Mouse (Mus musculus) hindbrain, embryonic 11.5 days (tissue): ENCODE data around the gene Numa1. TPM values are rescaled to one million over a fixed set of nuclear protein-coding genes. Genes with fewer than 3 reads are reported as not detected.

Experiments
- ATAC-seq: fragments of 200-750 bp; cut with Nextera tagmentation; 2 replicates; pipeline ENCODE4 v1.8.0; 2017; ENCODE audit warnings: mild to moderate bottlenecking, moderate TSS enrichment, moderate library complexity; ENCODE audit not compliant: low FRiP score
- DNase-seq: peaks from one replicate; pipeline ENCODE4 v3.0.0-alpha.2; 2015; ENCODE audit warnings: low spot score
- H3K27ac ChIP-seq: fragments of 300-500 bp; sonication (generic); 2 replicates; pipeline ENCODE4 v1.5.1; 2014; ENCODE audit warnings: mild to moderate bottlenecking, low read depth, low read length
- H3K27me3 ChIP-seq: fragments of 300-500 bp; sonication (generic); 2 replicates; pipeline ENCODE4 v1.6.1; 2014; ENCODE audit warnings: mild to moderate bottlenecking, low read length, moderate library complexity, mixed read lengths; ENCODE audit not compliant: control insufficient read depth, insufficient read depth
- H3K36me3 ChIP-seq: fragments of 300-500 bp; sonication (generic); 2 replicates; pipeline ENCODE4 v1.6.1; 2014; ENCODE audit warnings: mild to moderate bottlenecking, low read length, moderate library complexity, mixed read lengths; ENCODE audit not compliant: control insufficient read depth, insufficient read depth
- H3K4me1 ChIP-seq: fragments of 300-500 bp; sonication (generic); replicated peaks from 2 replicates; pipeline ENCODE4 v1.6.1; 2014; ENCODE audit warnings: low read length, mixed read lengths; ENCODE audit not compliant: control insufficient read depth, insufficient read depth
- H3K4me2 ChIP-seq: fragments of 300-500 bp; sonication (generic); replicated peaks from 2 replicates; pipeline ENCODE4 v1.6.1; 2014; ENCODE audit warnings: mild to moderate bottlenecking, low read depth, low read length
- H3K4me3 ChIP-seq: fragments of 300-500 bp; sonication (generic); 2 replicates; pipeline ENCODE4 v1.5.1; 2014; ENCODE audit warnings: low read depth, low read length
- H3K9ac ChIP-seq: fragments of 300-500 bp; sonication (generic); 2 replicates; pipeline ENCODE4 v1.6.1; 2014; ENCODE audit warnings: low read depth, low read length
- H3K9me3 ChIP-seq: fragments of 300-500 bp; sonication (generic); 2 replicates; pipeline ENCODE4 v1.6.1; 2016; ENCODE audit warnings: low read length; ENCODE audit not compliant: control insufficient read depth
- WGBS: fragments of 180-500 bp; shearing (Covaris S2); extraction: QIAGEN DNeasy Blood & Tissue Kit; methylation state at CpG from one replicate; pipeline ENCODE4 v1.1.7; 2014; 5-methylcytosine and 5-hydroxymethylcytosine counted together
- polyA plus RNA-seq: library from polyadenylated mRNA; unstranded; fragments of >200 nt; fragmentation: Nextera tagmentation; extraction: Ambion mirVana; gene quantifications from 2 replicates; pipeline ENCODE4 v1.2.1, GENCODE M21; 2014

Numa1 gene
- polyA plus RNA-seq, 1 experiment from 2014 or later: 88.9 TPM

DNA sequence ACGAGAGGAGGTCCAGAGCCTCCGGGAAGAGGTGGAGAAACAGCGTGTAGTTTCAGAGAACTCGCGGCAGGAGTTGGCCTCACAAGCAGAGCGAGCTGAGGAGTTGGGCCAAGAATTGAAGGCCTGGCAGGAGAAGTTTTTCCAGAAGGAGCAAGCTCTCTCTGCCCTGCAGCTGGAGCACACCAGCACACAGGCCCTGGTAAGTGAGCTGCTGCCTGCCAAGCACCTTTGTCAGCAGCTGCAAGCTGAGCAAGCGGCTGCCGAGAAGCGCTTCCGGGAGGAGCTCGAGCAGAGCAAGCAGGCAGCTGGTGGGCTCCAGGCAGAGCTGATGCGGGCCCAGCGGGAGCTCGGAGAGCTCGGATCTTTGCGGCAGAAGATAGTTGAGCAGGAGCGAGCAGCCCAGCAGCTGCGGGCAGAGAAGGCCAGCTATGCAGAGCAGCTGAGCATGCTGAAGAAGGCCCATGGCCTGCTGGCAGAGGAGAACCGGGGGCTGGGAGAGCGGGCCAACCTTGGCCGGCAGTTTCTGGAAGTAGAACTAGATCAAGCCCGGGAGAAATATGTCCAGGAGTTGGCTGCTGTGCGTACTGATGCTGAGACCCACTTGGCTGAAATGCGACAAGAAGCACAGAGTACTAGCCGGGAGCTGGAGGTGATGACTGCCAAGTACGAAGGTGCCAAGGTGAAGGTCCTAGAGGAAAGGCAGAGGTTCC lies 67.2 kb downstream of the Numa1 start:
- 92% methylated on average over 26 of the region's 26 CpGs for WGBS
- no peaks in the 10 kb centered on the region for H3K9me3 ChIP-seq

DNA sequence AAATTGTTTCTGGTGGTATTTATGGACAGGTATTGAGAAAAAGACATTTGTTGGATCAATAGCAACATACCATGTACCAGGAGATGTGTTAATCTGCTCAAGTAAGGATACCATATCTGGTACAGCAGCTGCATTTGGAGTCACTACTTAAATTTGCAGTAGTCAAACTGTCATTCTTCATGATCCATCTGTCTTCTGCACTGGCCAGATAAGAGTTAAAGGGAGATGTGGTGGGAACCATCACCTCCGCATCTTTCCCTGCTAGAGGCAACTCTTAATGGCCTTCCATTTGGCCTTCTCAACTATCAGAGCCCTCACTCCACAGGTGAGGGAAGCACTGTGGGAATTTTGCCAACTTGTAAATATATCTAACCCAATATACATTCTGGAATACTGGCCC lies 72.6 kb downstream of the Numa1 start:
- WGBS: 95% methylated on average over 1 of the region's 1 CpGs
- H3K9me3 ChIP-seq: no peaks in the 10 kb centered on the region
- H3K27ac ChIP-seq: no peak overlapping the region
- H3K36me3 ChIP-seq: peaks cover 27% of the 10 kb centered on the region
- no peak overlapping the region for H3K4me2 ChIP-seq
- no peak overlapping the region for H3K9ac ChIP-seq
- ATAC-seq (no peak), DNase-seq (no peak)
- H3K4me3 ChIP-seq: no peak overlapping the region
- no peaks in the 10 kb centered on the region for H3K4me1 ChIP-seq
- no peaks in the 10 kb centered on the region for H3K27me3 ChIP-seq

More for the DNA sequence above, 67.2 kb downstream of the Numa1 start:
- no peaks in the 10 kb centered on the region for H3K4me1 ChIP-seq
- H3K4me3 ChIP-seq: no peak overlapping the region
- peaks cover 37% of the 10 kb centered on the region for H3K36me3 ChIP-seq
- no peak overlapping the region for H3K9ac ChIP-seq
- H3K4me2 ChIP-seq: no peak overlapping the region
- no peak overlapping the region for H3K27ac ChIP-seq
- DNase-seq (no peak), ATAC-seq (no peak)
- no peaks in the 10 kb centered on the region for H3K27me3 ChIP-seq

GRCm38 (mm10) chr7:102011855-102012254 lies 77.9 kb downstream of the Numa1 start:
- H3K9ac ChIP-seq: no peak overlapping the region
- WGBS: 90% methylated on average over 9 of the region's 9 CpGs
- peaks cover 36% of the 10 kb centered on the region for H3K36me3 ChIP-seq
- H3K9me3 ChIP-seq: no peaks in the 10 kb centered on the region
- DNase-seq (no peak), ATAC-seq (no peak)
- H3K27me3 ChIP-seq: no peaks in the 10 kb centered on the region
- H3K4me2 ChIP-seq: no peak overlapping the region
- H3K4me1 ChIP-seq: no peaks in the 10 kb centered on the region
- no peak overlapping the region for H3K27ac ChIP-seq
- H3K4me3 ChIP-seq: no peak overlapping the region

GRCm38 (mm10) chr7:102013416-102013815 lies 79.5 kb downstream of the Numa1 start:
- Histone ChIP-seq H3K9me3 (no peaks in the 10 kb centered on the region), H3K27ac (no peak overlapping the region), H3K4me1 (no peaks in the 10 kb centered on the region), H3K4me3 (no peak overlapping the region), H3K27me3 (no peaks in the 10 kb centered on the region), H3K36me3 (peaks cover 32% of the 10 kb centered on the region), H3K9ac (no peak overlapping the region), H3K4me2 (no peak overlapping the region)
- 91% methylated on average over 8 of the region's 8 CpGs for WGBS
- DNase-seq: no peak
- ATAC-seq: no peak

DNA sequence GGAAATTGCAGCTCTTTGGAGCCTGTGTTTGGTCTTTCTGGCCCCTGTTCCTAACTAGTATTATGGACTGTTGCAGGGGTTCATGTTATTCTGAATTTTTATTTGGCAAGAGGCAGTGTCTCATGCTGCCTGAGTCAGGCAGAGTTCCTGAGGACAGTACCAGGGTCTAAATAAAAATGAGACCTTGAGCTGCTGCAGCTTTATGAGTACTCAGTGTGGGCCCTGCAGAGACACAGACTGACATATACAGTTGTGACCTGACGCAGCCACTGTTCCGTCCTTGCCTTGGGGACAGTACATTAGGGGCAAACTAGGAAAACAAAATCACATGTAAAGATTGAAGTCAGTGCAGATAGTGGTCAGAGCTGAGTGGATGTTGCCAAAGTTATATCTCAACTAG lies 81.1 kb downstream of the Numa1 start:
- Histone ChIP-seq H3K9me3 (no peaks in the 10 kb centered on the region), H3K36me3 (peaks cover 25% of the 10 kb centered on the region)

GRCm38 (mm10) chr7:102016936-102017335 lies 83.0 kb downstream of the Numa1 start:
- no peak overlapping the region for H3K4me3 ChIP-seq
- ATAC-seq: no peak
- peaks cover 22% of the 10 kb centered on the region for H3K36me3 ChIP-seq
- no peaks in the 10 kb centered on the region for H3K9me3 ChIP-seq
- H3K4me2 ChIP-seq: no peak overlapping the region
- H3K27me3 ChIP-seq: no peaks in the 10 kb centered on the region
- no peak for DNase-seq
- H3K27ac ChIP-seq: no peak overlapping the region
- no peak overlapping the region for H3K9ac ChIP-seq
- WGBS: 86% methylated on average over 4 of the region's 4 CpGs
- no peaks in the 10 kb centered on the region for H3K4me1 ChIP-seq

More for the DNA sequence above, 81.1 kb downstream of the Numa1 start:
- Histone ChIP-seq H3K4me3 (no peak overlapping the region), H3K27ac (no peak overlapping the region), H3K9ac (no peak overlapping the region), H3K27me3 (no peaks in the 10 kb centered on the region), H3K4me1 (no peaks in the 10 kb centered on the region), H3K4me2 (no peak overlapping the region)
- DNase-seq: no peak
- no peak for ATAC-seq
- 95% methylated on average over 2 of the region's 2 CpGs for WGBS

DNA sequence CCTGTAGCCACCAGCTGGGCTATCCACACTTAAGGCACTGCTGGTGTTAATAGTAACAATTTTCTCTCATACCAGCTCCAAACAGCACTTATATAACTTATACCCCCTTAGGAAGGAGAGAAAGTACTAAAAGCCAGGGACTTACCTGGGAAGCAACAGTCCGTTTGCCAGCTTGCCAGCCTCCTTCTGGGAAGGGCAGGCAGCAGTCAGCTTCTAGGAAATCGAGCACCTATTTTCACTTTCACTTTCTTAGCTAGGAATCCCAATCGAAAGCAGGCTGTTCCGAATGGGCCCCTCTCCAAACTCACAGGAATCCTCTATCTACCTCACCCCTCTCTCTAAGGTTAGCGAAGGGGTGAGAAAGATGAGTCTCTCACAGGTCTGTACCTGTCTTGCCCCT lies 83.5 kb downstream of the Numa1 start:
- H3K27ac ChIP-seq: no peak overlapping the region
- no peak overlapping the region for H3K4me2 ChIP-seq
- no peaks in the 10 kb centered on the region for H3K27me3 ChIP-seq
- H3K9me3 ChIP-seq: no peaks in the 10 kb centered on the region
- no peak overlapping the region for H3K9ac ChIP-seq
- H3K4me1 ChIP-seq: no peaks in the 10 kb centered on the region
- peaks cover 17% of the 10 kb centered on the region for H3K36me3 ChIP-seq
- WGBS: 82% methylated on average over 5 of the region's 5 CpGs
- H3K4me3 ChIP-seq: no peak overlapping the region
- ATAC-seq: no peak
- DNase-seq: no peak

GRCm38 (mm10) chr7:102018034-102018433 lies 84.1 kb downstream of the Numa1 start:
- no peak overlapping the region for H3K4me2 ChIP-seq
- H3K4me1 ChIP-seq: no peaks in the 10 kb centered on the region
- no peaks in the 10 kb centered on the region for H3K27me3 ChIP-seq
- 90% methylated on average over 7 of the region's 7 CpGs for WGBS
- no peak overlapping the region for H3K4me3 ChIP-seq
- ATAC-seq (no peak), DNase-seq (no peak)
- no peaks in the 10 kb centered on the region for H3K9me3 ChIP-seq
- no peak overlapping the region for H3K27ac ChIP-seq
- peaks cover 14% of the 10 kb centered on the region for H3K36me3 ChIP-seq
- no peak overlapping the region for H3K9ac ChIP-seq

GRCm38 (mm10) chr7:102018590-102018989 lies 84.7 kb downstream of the Numa1 start, which contains the start of gene Il18bp:
Gene Il18bp (minus strand): TSS chr7:102018690.
- ATAC-seq: no peak
- 92% methylated on average over 3 of the region's 3 CpGs for WGBS
- Histone ChIP-seq H3K4me2 (no peak within 1 kb of the TSS), H3K27ac (no peak within 1 kb of the TSS), H3K36me3 (peaks cover 10% of the 10 kb centered on the region), H3K4me3 (no peak within 1 kb of the TSS), H3K4me1 (no peaks in the 10 kb centered on the region), H3K9me3 (no peaks in the 10 kb centered on the region), H3K27me3 (no peaks in the 10 kb centered on the region), H3K9ac (no peak within 1 kb of the TSS)
- no peak for DNase-seq
